Mouse (Mus musculus) naive thymus-derived CD4-positive, alpha-beta T cell, adult 5 months (primary cell): ENCODE measurements around the gene Klf17. TPM values are rescaled to one million over a fixed set of nuclear protein-coding genes. Genes with fewer than 3 reads are reported as not detected.

ENCODE experiments used
- polyA plus RNA-seq: library from polyadenylated mRNA; unstranded; fragments of 100-300 nt; shearing (Covaris generic); gene quantifications from one replicate; pipeline ENCODE4 v1.2.1, GENCODE M21; 2017

Gene Klf17
- not detected for polyA plus RNA-seq

DNA sequence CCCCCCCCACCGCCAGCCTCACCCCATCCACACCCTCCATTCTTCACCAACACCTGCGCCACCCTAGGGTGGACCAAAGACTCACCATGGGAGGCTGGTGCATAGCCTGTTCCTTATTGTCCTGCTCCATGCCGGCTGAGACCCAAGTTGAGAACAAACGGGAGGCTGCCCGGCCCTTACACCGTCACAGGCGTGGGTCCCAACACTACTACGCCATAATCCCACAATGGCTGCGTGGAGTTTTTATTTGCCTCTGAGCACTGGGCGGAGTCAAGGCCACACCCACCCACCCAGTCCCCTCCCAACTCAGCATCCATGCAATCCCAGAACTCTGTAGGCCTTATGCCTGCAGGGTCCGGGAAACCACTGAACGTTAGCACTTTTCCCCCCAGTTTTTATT, at the start of gene Klf17:
Klf17 (minus strand) TSS at position 233 of the 400 bp plus-strand sequence.

DNA sequence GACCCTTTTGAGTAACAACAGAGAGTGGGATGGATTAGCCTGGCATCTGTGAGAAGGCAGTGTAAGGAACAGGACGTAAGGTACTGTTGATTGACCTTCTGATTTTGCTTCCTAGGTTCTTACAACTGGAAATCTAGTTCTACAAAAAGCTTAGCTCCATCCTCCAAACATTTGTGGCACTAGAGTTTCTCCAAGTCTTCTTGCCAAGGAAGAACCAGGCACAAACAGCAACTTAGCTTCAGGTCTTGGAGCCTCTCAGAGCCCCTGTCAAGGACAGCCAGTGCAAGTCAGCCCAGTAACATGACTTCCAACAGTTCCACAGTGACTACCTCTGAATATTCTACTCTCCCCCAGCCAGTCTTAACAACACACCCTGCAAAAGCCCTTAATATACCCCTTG, 41.3 kb downstream of the Klf17 start, which contains the start of gene Gm12845:
Gm12845 (plus strand) TSS at position 301 of the 400 bp plus-strand sequence.

Other genes starting within 250 kb of the Klf17 start
- gene Eri3, start 215.3 kb downstream of the Klf17 start, polyA plus RNA-seq: 35.6 TPM
- gene Dmap1, start 83.4 kb downstream of the Klf17 start, polyA plus RNA-seq: 32.2 TPM
- not detected for gene Gm12845, start 41.2 kb downstream of the Klf17 start, polyA plus RNA-seq
- 0.31 TPM for gene Slc6a9, start 68.9 kb upstream of the Klf17 start, polyA plus RNA-seq
- gene Ccdc24, start 106.9 kb upstream of the Klf17 start, polyA plus RNA-seq: not detected
- not detected for gene B4galt2, start 117.8 kb upstream of the Klf17 start, polyA plus RNA-seq
- gene Atp6v0b, start 121.7 kb upstream of the Klf17 start, polyA plus RNA-seq: 200 TPM
- gene Dph2, start 126.4 kb upstream of the Klf17 start, polyA plus RNA-seq: 23.5 TPM
- 34.7 TPM for gene Ipo13, start 149.4 kb upstream of the Klf17 start, polyA plus RNA-seq
- gene Artn, start 164.1 kb upstream of the Klf17 start, polyA plus RNA-seq: not detected